Mouse (Mus musculus) stomach, postnatal 0 days (tissue): Measurements from ENCODE around the gene Fgfr2. TPM values are rescaled to one million over a fixed set of nuclear protein-coding genes. Genes with fewer than 3 reads are reported as not detected.

Experiments used
- ATAC-seq: fragments of 200-750 bp; cut with Nextera tagmentation; 2 replicates; pipeline ENCODE4 v1.8.0; 2017; ENCODE audit not compliant: low FRiP score, low TSS enrichment
- DNase-seq: peaks from one replicate; pipeline ENCODE4 v3.0.0-alpha.2; 2016; ENCODE audit warnings: low spot score
- H3K27ac ChIP-seq: fragments of 300-500 bp; sonication (generic); replicated peaks from 2 replicates; pipeline ENCODE4 v1.5.1; 2014; ENCODE audit warnings: mild to moderate bottlenecking, control low read depth
- H3K27me3 ChIP-seq: fragments of 300-500 bp; sonication (generic); 2 replicates; pipeline ENCODE4 v1.6.1; 2014; ENCODE audit warnings: low read length; ENCODE audit not compliant: control insufficient read depth, insufficient read depth
- H3K36me3 ChIP-seq: fragments of 300-500 bp; sonication (generic); 2 replicates; pipeline ENCODE4 v1.6.1; 2014; ENCODE audit warnings: low read length, mixed read lengths; ENCODE audit not compliant: control insufficient read depth, insufficient read depth
- H3K4me1 ChIP-seq: fragments of 300-500 bp; sonication (generic); replicated peaks from 2 replicates; pipeline ENCODE4 v1.6.1; 2014; ENCODE audit warnings: antibody characterized with exemption; ENCODE audit not compliant: control insufficient read depth, insufficient read depth
- H3K4me2 ChIP-seq: fragments of 300-500 bp; sonication (generic); replicated peaks from 2 replicates; pipeline ENCODE4 v1.6.1; 2014; ENCODE audit warnings: low read depth, mild to moderate bottlenecking, control low read depth, moderate library complexity
- H3K4me3 ChIP-seq: fragments of 300-500 bp; sonication (generic); 2 replicates; pipeline ENCODE4 v1.5.1; 2014; ENCODE audit warnings: low read depth, low read length, control low read depth
- H3K9ac ChIP-seq: fragments of 300-500 bp; sonication (generic); 2 replicates; pipeline ENCODE4 v1.6.1; 2014; ENCODE audit warnings: mild to moderate bottlenecking, low read length, control low read depth, mixed read lengths
- H3K9me3 ChIP-seq: fragments of 300-500 bp; sonication (generic); 2 replicates; pipeline ENCODE4 v1.6.1; 2016; ENCODE audit warnings: low read length; ENCODE audit not compliant: control insufficient read depth
- CTCF ChIP-seq: IDR thresholded peaks from 2 replicates; pipeline ENCODE4 v1.5.1; 2016; ENCODE audit warnings: antibody characterized with exemption, low read depth, mild to moderate bottlenecking, moderate library complexity
- EP300 ChIP-seq: optimal IDR thresholded peaks from 2 replicates; pipeline ENCODE3; 2016; ENCODE audit warnings: antibody characterized with exemption
- WGBS: fragments of 180-500 bp; shearing (Covaris S2); extraction: QIAGEN DNeasy Blood & Tissue Kit; methylation state at CpG from one replicate; pipeline ENCODE4 v1.1.7; 2014; 5-methylcytosine and 5-hydroxymethylcytosine counted together
- polyA plus RNA-seq: library from polyadenylated mRNA; unstranded; fragments of >200 nt; fragmentation: Nextera tagmentation; extraction: Ambion mirVana; gene quantifications from 2 replicates; pipeline ENCODE4 v1.2.1, GENCODE M21; 2015

Gene Fgfr2
- polyA plus RNA-seq, 1 experiment from 2014 or later: 60.8 TPM

DNA sequence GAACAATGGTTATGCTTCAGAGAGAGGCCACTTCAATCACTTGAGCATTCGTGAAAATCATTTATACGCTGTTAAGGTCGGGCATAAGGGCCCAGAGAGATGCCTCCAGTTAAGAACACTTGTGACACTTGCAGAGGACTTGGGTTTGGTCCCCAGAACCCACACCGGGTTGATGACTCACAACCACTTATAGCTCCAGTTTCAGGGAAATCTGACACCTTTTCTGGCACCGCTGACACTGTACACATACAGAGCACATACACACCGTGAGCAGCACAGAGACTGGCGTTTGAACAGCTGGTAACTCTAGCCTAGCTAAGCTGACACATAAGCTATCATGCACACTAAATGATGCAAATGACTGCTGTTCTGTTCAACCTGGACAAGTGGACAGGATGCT is 1114.1 kb downstream of the Fgfr2 start:
- TF ChIP-seq EP300 (no peak), CTCF (no peak)
- H3K27me3 ChIP-seq: no peaks in the 10 kb centered on the region
- no peaks in the 10 kb centered on the region for H3K36me3 ChIP-seq
- H3K4me1 ChIP-seq: no peaks in the 10 kb centered on the region
- no peaks in the 10 kb centered on the region for H3K9me3 ChIP-seq
- no peak overlapping the region for H3K4me2 ChIP-seq
- no peak overlapping the region for H3K9ac ChIP-seq
- ATAC-seq (no peak), DNase-seq (no peak)
- 59% methylated on average over 7 of the region's 7 CpGs for WGBS
- H3K4me3 ChIP-seq: no peak overlapping the region
- no peak overlapping the region for H3K27ac ChIP-seq

DNA sequence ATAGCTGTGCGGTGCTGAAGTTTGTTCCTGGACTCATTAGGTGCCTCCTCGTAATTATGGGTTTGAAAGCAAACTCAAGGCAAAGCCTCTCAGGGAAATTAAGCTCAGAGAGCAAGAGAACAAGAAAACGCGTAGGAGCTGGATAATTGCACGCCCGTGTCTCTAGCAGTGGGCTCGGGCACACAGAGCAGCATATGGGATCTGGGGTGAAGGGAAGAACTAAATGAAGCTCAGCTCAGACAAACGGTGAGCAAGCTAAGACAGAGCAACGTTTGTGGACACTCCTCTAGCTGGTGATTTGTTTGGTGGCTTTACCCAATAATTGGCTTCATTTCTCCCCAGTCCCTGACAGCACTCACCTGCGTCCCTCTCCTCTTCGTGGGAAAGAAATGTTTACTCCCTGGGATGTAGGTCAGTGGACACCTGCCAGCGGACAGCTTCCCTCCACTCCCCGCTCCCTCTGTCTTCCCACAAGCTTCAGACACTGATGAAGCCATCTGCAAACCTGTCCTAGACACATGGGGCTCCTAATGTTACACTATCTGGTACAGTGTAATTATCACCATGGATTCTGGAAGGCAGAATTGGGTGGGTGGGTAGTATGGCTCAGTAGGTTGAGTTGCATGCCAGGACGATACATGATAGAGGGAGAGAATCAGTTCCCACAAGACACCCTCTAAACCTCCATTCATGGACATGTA is 1117.0 kb downstream of the Fgfr2 start:
- DNase-seq (no peak), ATAC-seq (no peak)
- H3K27me3 ChIP-seq: no peaks in the 10 kb centered on the region
- H3K4me2 ChIP-seq: no peak overlapping the region
- no peaks in the 10 kb centered on the region for H3K4me1 ChIP-seq
- 71% methylated on average over 14 of the region's 14 CpGs for WGBS
- H3K27ac ChIP-seq: no peak overlapping the region
- H3K9me3 ChIP-seq: no peaks in the 10 kb centered on the region
- no peak overlapping the region for H3K4me3 ChIP-seq
- H3K36me3 ChIP-seq: no peaks in the 10 kb centered on the region
- H3K9ac ChIP-seq: no peak overlapping the region
- TF ChIP-seq EP300 (no peak), CTCF (no peak)

DNA sequence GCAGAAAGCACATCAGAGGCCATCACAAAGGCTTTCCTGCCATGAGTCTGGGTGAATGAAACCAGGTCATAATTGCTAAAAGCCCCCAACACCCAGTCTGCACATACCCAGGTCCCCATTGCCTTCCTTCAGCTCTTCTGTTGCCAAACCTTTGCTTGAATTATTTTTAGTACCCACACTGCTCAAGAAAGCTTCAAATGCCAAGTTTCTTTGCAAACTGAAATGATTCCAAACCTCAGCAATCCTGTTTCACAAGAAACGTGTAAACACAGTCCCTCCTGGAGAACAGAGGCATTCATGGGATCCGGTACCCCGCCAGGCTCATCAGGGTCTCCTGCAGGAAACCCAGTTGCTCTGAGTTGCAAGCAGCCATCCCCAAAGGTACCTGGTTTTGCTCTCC is 1130.3 kb downstream of the Fgfr2 start:
- H3K36me3 ChIP-seq: no peaks in the 10 kb centered on the region
- no peaks in the 10 kb centered on the region for H3K27me3 ChIP-seq
- no peak overlapping the region for H3K4me2 ChIP-seq
- WGBS: 54% methylated on average over 3 of the region's 3 CpGs
- ATAC-seq (no peak), DNase-seq (no peak)
- no peak overlapping the region for H3K9ac ChIP-seq
- no peak overlapping the region for H3K27ac ChIP-seq
- H3K4me3 ChIP-seq: no peak overlapping the region
- no peaks in the 10 kb centered on the region for H3K9me3 ChIP-seq
- H3K4me1 ChIP-seq: no peaks in the 10 kb centered on the region
- TF ChIP-seq CTCF: no peak
- no peak for TF ChIP-seq EP300

DNA sequence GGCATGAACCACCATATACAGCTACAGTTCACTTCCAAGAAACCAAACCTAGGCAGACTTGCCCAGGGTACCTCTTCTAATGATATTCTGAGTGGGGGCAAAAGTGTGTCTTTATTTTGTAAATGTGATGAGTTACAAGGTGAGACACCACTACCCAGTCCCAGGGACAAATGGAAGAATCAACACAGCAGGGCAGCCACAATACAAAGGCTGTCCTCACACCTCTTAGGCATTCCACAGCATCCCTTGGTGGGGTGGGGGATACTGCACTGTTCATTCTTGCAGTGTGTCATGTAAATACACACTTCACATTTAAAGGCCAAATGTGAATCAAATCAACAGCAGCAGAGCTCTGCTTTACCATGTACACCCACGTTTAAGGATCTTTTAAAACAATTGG is 1130.9 kb downstream of the Fgfr2 start:
- 57% methylated on average over 1 of the region's 1 CpGs for WGBS
- Histone ChIP-seq H3K36me3 (no peaks in the 10 kb centered on the region), H3K9ac (no peak overlapping the region), H3K27ac (no peak overlapping the region), H3K4me2 (no peak overlapping the region), H3K9me3 (no peaks in the 10 kb centered on the region), H3K4me3 (no peak overlapping the region), H3K27me3 (no peaks in the 10 kb centered on the region), H3K4me1 (no peaks in the 10 kb centered on the region)
- DNase-seq: no peak
- no peak for ATAC-seq
- TF ChIP-seq CTCF: no peak
- TF ChIP-seq EP300: no peak

DNA sequence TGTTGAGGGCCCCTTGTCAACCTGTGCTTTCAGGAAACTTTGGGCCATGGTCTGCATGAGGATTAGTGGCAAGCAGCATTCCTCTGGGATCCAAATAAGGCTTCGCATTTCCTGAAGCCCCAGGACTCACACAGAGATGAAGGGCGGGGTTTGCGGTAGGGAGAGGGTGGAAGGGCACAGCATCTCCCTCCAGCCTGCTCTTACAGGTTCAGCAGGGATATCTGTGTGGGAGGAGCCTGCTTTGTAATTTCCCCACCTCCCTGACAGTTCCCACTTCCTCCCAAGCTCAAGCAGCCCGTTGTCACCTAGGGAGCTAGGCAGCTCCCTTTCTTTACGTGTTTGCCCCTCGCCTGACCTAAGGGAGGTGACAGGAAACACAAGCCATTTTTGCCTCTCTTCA is 1134.1 kb downstream of the Fgfr2 start:
- DNase-seq (no peak), ATAC-seq (no peak)
- H3K4me1 ChIP-seq: no peaks in the 10 kb centered on the region
- TF ChIP-seq CTCF: no peak
- no peak for TF ChIP-seq EP300
- no peaks in the 10 kb centered on the region for H3K27me3 ChIP-seq
- H3K27ac ChIP-seq: no peak overlapping the region
- H3K4me2 ChIP-seq: no peak overlapping the region
- no peaks in the 10 kb centered on the region for H3K36me3 ChIP-seq
- 17% methylated on average over 6 of the region's 6 CpGs for WGBS
- H3K4me3 ChIP-seq: no peak overlapping the region
- H3K9ac ChIP-seq: no peak overlapping the region
- no peaks in the 10 kb centered on the region for H3K9me3 ChIP-seq

DNA sequence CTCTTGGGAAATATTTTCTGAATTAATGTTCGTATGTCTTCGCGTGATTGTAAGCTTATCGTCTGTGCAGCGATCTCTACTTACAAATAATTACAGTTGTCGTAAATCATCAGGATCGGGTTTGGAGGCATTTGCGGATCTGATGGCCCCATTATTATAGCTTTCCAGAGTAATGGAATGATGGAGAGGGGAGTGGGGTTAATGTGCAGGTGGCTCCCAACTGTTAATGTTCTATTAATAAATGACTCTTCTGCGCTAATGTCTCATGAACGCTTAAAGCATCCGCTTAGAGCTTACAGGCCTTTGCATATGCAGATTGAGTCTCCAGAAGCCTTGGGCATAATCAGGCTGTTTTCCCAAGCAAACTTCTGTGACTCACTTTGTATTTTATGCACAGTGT is 1144.5 kb downstream of the Fgfr2 start:
- no peaks in the 10 kb centered on the region for H3K27me3 ChIP-seq
- no peak for TF ChIP-seq EP300
- TF ChIP-seq CTCF: no peak
- 68% methylated on average over 11 of the region's 11 CpGs for WGBS
- no peaks in the 10 kb centered on the region for H3K9me3 ChIP-seq
- no peaks in the 10 kb centered on the region for H3K36me3 ChIP-seq
- H3K9ac ChIP-seq: no peak overlapping the region
- H3K4me2 ChIP-seq: no peak overlapping the region
- DNase-seq (no peak), ATAC-seq (no peak)
- no peak overlapping the region for H3K27ac ChIP-seq
- no peaks in the 10 kb centered on the region for H3K4me1 ChIP-seq
- no peak overlapping the region for H3K4me3 ChIP-seq
